Mouse (Mus musculus) limb, embryonic 14.5 days (tissue): Measurements from ENCODE around the gene Hspa4l. TPM values are rescaled to one million over a fixed set of nuclear protein-coding genes. Genes with fewer than 3 reads are reported as not detected.

ENCODE experiments used
- ATAC-seq: fragments of 200-750 bp; cut with Nextera tagmentation; 2 replicates; pipeline ENCODE4 v1.8.0; 2017; ENCODE audit warnings: low read depth, moderate number of reproducible peaks, moderate TSS enrichment; ENCODE audit not compliant: low FRiP score
- DNase-seq: peaks from one replicate; pipeline ENCODE4 v3.0.0-alpha.2; 2015; ENCODE audit warnings: low spot score
- H3K27ac ChIP-seq: fragments of 300-500 bp; sonication (generic); replicated peaks from 2 replicates; pipeline ENCODE4 v1.5.1; 2014; ENCODE audit warnings: low read depth, mild to moderate bottlenecking, low read length, moderate library complexity, mixed read lengths
- H3K27me3 ChIP-seq: fragments of 300-500 bp; sonication (generic); 2 replicates; pipeline ENCODE4 v1.6.1; 2014; ENCODE audit warnings: low read length, mixed read lengths; ENCODE audit not compliant: control insufficient read depth, insufficient read depth
- H3K36me3 ChIP-seq: fragments of 300-500 bp; sonication (generic); 2 replicates; pipeline ENCODE4 v1.6.1; 2014; ENCODE audit warnings: mild to moderate bottlenecking, low read length, moderate library complexity, mixed read lengths; ENCODE audit not compliant: control insufficient read depth, insufficient read depth
- H3K4me1 ChIP-seq: fragments of 300-500 bp; sonication (generic); 2 replicates; pipeline ENCODE4 v1.6.1; 2014; ENCODE audit warnings: antibody characterized with exemption, low read length, mixed read lengths; ENCODE audit not compliant: control insufficient read depth, insufficient read depth
- H3K4me2 ChIP-seq: fragments of 300-500 bp; sonication (generic); replicated peaks from 2 replicates; pipeline ENCODE4 v1.6.1; 2014; ENCODE audit warnings: low read depth, mild to moderate bottlenecking, low read length, moderate library complexity; ENCODE audit not compliant: severe bottlenecking
- H3K4me3 ChIP-seq: fragments of 300-500 bp; sonication (generic); replicated peaks from 2 replicates; pipeline ENCODE4 v1.5.1; 2014; ENCODE audit warnings: low read length
- H3K9ac ChIP-seq: fragments of 300-500 bp; sonication (generic); 2 replicates; pipeline ENCODE4 v1.6.1; 2014; ENCODE audit warnings: mild to moderate bottlenecking, low read depth, low read length, moderate library complexity; ENCODE audit not compliant: severe bottlenecking
- H3K9me3 ChIP-seq: fragments of 300-500 bp; sonication (generic); 2 replicates; pipeline ENCODE4 v1.6.1; 2016; ENCODE audit warnings: low read length; ENCODE audit not compliant: control insufficient read depth
- POLR2A ChIP-seq: fragments of 200-500 bp; IDR thresholded peaks from 2 replicates; pipeline ENCODE4 v1.8.0; 2012; ENCODE audit warnings: inconsistent platforms, mild to moderate bottlenecking, moderate library complexity, borderline replicate concordance; ENCODE audit not compliant: insufficient read depth, insufficient read length; ENCODE audit errors: extremely low read depth
- WGBS: fragments of 180-500 bp; shearing (Covaris S2); extraction: QIAGEN DNeasy Blood & Tissue Kit; methylation state at CpG from one replicate; pipeline ENCODE4 v1.1.7; 2014; 5-methylcytosine and 5-hydroxymethylcytosine counted together
- polyA plus RNA-seq, 2 experiments: library from polyadenylated mRNA; depleted of rRNA in 1 of 2; stranded (reverse) in 1 of 2; unstranded in 1 of 2; fragments of >200 nt; fragmentation: Nextera tagmentation in 1 of 2; extraction: Ambion mirVana in 1 of 2; gene quantifications; 2 replicates each; pipeline versions ENCODE4 v1.2.1 to v1.2.3; 2012 to 2014

Hspa4l gene
- polyA plus RNA-seq (2012; rRNA removed) = 1.3 and 1.9 TPM in 2 replicates
- polyA plus RNA-seq (2014; fragmentation: Nextera tagmentation; extraction: Ambion mirVana) = 4.8 and 6.7 TPM in 2 replicates

DNA sequence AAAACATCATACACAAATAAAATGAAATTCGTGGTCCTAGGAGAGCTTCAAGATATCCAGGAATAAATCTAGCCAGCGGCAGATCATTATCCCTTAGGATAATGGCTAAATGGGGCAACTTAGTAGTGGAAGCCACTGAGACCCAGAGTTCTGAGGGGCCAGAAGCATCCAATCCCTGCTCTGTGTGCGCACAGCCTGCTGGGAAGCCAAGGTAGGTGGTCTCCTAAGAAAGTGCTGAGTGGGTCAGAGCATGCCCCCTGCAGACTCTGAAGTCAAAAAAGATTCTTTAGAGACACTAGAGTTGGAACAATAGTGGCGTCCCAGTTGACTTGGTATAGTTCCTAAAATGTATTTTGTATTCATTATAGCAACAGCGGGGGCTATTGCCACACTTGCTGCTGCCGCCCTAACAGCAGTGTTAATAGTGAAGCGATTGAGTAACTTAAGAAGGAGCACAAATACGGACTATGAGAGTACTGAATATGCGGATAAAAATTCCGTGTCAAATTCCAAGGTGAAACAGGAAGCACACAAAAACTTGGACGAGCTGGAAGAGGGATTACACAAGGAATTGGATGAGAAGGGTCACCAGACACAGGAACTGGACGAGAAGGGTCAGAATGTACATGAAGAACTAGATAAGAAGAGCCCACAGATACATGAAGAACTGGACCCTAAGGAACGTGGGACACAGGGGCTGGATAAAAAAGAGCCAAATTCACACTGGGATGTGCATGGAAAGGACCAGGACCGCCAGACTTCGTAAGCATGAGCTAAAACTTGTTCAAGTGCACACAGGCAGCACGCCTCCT lies at the start of gene Hspa4l:
Gene Hspa4l, plus strand, starts transcription at position 472 of the 812 bp plus-strand sequence.
- WGBS = 24% methylated on average over 16 of the region's 16 CpGs
- H3K4me3 ChIP-seq = peak within 1 kb of the TSS; percentile 71
- DNase-seq (no peak), ATAC-seq (no peak)
- H3K4me1 ChIP-seq = peaks cover 9% of the 10 kb centered on the region; the same call in 1 of the 2 replicates
- peaks cover 7% of the 10 kb centered on the region; the same call in 1 of the 2 replicates for H3K27me3 ChIP-seq
- no peak within 1 kb of the TSS for H3K27ac ChIP-seq
- H3K9ac ChIP-seq = peak within 1 kb of the TSS; percentile 62
- TF ChIP-seq POLR2A = no peak
- H3K4me2 ChIP-seq = peak within 1 kb of the TSS; percentile 92
- H3K9me3 ChIP-seq = no peaks in the 10 kb centered on the region
- H3K36me3 ChIP-seq = no peaks in the 10 kb centered on the region

DNA sequence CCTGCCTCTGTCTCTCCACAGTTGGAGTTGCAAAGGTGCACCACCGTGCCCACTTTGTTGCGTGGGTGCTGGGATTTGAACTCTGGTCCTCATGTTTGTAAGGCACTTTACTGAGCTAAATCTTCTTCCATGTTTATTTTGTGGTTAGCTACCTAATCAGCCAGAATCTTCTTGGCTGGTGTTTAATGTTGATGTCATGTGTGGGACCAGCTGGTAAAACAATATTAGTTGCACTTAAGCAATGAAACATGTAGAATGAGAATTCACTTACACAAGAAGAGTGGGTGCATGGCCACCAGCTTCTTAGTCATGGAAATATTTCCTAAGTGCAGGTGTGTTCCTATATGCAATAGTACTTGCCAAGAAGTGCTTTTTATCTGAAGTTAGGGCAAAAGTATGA lies 49.1 kb upstream of the Hspa4l start:
- Histone ChIP-seq H3K9me3 (no peaks in the 10 kb centered on the region), H3K4me3 (no peak overlapping the region), H3K27ac (no peak overlapping the region), H3K27me3 (no peaks in the 10 kb centered on the region), H3K36me3 (peaks cover 10% of the 10 kb centered on the region; the same call in 1 of the 2 replicates), H3K4me2 (no peak overlapping the region), H3K9ac (no peak overlapping the region), H3K4me1 (no peaks in the 10 kb centered on the region)
- no peak for TF ChIP-seq POLR2A
- DNase-seq (no peak), ATAC-seq (no peak)
- 98% methylated on average over 2 of the region's 2 CpGs for WGBS

DNA sequence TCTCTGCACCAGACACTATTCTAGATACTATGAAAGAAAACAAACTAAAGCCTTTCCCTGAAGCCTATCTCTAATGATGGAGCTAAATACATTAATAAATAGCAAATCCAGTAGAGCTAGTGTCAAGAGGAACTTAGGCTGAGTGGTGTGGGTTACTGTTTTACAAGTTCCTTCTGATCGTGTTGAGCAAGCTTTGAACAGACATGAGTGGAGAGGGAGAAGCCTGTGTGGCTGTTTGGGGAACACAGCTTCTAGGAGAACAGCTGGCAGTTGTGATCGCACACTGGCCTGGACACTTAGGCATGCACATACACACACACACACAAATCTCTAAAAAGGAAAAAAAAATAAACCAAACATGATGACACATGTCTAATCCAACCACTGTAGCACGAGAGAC lies 45.5 kb upstream of the Hspa4l start:
- 86% methylated on average over 3 of the region's 3 CpGs for WGBS
- no peak for TF ChIP-seq POLR2A
- H3K4me3 ChIP-seq = no peak overlapping the region
- no peaks in the 10 kb centered on the region for H3K9me3 ChIP-seq
- no peak overlapping the region for H3K4me2 ChIP-seq
- H3K9ac ChIP-seq = no peak overlapping the region
- DNase-seq = no peak
- H3K27me3 ChIP-seq = no peaks in the 10 kb centered on the region
- H3K36me3 ChIP-seq = peaks cover 5% of the 10 kb centered on the region; the same call in 1 of the 2 replicates
- ATAC-seq = no peak
- H3K4me1 ChIP-seq = no peaks in the 10 kb centered on the region
- no peak overlapping the region for H3K27ac ChIP-seq

DNA sequence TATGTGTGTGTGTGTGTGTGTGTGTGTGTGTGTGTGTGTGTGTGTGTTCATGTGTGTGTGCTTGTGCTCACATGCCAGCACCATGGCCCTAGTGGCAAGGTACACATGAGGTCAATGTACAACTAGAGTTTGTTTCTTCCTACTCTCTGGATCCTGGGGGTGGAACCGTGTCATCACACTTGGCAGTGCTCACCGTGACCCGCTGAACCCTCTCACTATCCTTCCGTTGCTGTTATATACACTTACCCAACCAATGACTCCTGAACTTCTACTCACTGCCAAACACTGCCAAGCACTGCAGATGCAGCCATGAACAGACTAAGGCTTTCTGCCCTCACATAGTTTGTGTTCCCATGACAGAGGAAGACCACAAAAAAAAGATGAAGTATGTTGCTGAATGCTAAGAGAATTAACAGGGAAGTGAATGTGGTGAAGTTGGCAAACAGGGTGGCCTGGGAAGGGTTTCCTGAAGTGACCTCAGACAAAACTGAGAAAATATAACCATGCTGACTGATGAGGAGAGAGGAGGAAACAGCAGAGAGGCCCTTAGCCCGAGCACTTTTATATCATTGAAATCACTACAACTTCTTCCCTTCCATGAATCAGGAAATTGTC lies 39.4 kb upstream of the Hspa4l start:
- H3K4me2 ChIP-seq = no peak overlapping the region
- TF ChIP-seq POLR2A = no peak
- no peaks in the 10 kb centered on the region for H3K27me3 ChIP-seq
- WGBS = 81% methylated on average over 5 of the region's 5 CpGs
- DNase-seq = no peak
- no peaks in the 10 kb centered on the region for H3K9me3 ChIP-seq
- no peaks in the 10 kb centered on the region for H3K4me1 ChIP-seq
- H3K36me3 ChIP-seq = no peaks in the 10 kb centered on the region
- no peak for ATAC-seq
- no peak overlapping the region for H3K27ac ChIP-seq
- H3K4me3 ChIP-seq = no peak overlapping the region
- no peak overlapping the region for H3K9ac ChIP-seq

DNA sequence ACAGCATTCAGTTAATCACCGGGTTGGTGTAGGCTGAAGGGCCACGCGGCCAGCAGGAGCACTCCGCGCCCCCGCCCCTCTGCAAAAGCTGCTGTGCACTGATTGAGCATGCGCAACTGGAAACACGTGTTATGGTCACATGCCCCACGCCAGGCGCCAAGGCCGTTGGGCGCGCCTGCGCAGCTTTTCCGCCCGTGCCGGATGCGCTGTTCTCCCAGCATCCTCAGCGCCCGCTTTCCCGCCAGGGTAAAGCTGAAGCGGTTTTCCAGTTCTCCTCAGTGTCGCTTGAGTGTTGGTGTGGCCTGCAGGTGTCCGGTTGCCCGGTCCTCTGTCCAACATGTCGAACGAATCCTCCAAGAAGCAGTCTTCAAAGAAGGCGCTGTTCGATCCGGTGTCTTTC lies 35.6 kb upstream of the Hspa4l start, which contains the start of gene Slc25a31:
Gene Slc25a31, plus strand, starts transcription at position 201 of the 400 bp plus-strand sequence.
- WGBS = 88% methylated on average over 30 of the region's 30 CpGs
- TF ChIP-seq POLR2A = no peak
- no peak within 1 kb of the TSS for H3K4me2 ChIP-seq

More for the DNA sequence above, 35.6 kb upstream of the Hspa4l start, which contains the start of gene Slc25a31:
- Histone ChIP-seq H3K27me3 (no peaks in the 10 kb centered on the region), H3K4me3 (no peak within 1 kb of the TSS), H3K9ac (no peak within 1 kb of the TSS), H3K36me3 (no peaks in the 10 kb centered on the region), H3K4me1 (no peaks in the 10 kb centered on the region), H3K9me3 (no peaks in the 10 kb centered on the region), H3K27ac (no peak within 1 kb of the TSS)
- ATAC-seq (no peak), DNase-seq (no peak)
